Mouse (Mus musculus): Measurements from ENCODE around the gene Rab7.
"Not testable (repeated sequence)": the region's sequence is repeated elsewhere in the genome, so short reads cannot be mapped to it uniquely, and the experiment has no call there.

Rab7 gene

GRCm38 (mm10) chr6:87998358-87998757 lies 46.7 kb downstream of the Rab7 start:
- no peak for DNase-seq (ENCODE audit: low spot score)

- DNase-seq (ENCODE audit: low spot score), result peak; percentile 60
Observed at GRCm38 (mm10) chr6:87997706-87998265, 47.3 kb downstream of the Rab7 start.

- no peak for DNase-seq (ENCODE audit: low spot score)
Observed at GRCm38 (mm10) chr6:87996606-87997005, 48.5 kb downstream of the Rab7 start.

GRCm38 (mm10) chr6:87995519-87995918 lies 49.6 kb downstream of the Rab7 start:
- DNase-seq (ENCODE audit: low spot score), result no peak

GRCm38 (mm10) chr6:87993790-87994571 lies 51.1 kb downstream of the Rab7 start:
- no peak for DNase-seq (ENCODE audit: low spot score)

- no peak for DNase-seq (ENCODE audit: low spot score)
Observed at GRCm38 (mm10) chr6:87992733-87993132, 52.3 kb downstream of the Rab7 start.

- no peak for DNase-seq (ENCODE audit: low spot score)
Observed at GRCm38 (mm10) chr6:87991886-87992285, 53.2 kb downstream of the Rab7 start.

GRCm38 (mm10) chr6:87991216-87991615 lies 53.9 kb downstream of the Rab7 start:
- no peak for DNase-seq (ENCODE audit: low spot score)

- DNase-seq (ENCODE audit: low spot score), result no peak
Observed at GRCm38 (mm10) chr6:87982506-87982905, 62.6 kb downstream of the Rab7 start.

GRCm38 (mm10) chr6:87981547-87982256 lies 63.4 kb downstream of the Rab7 start, which contains the start of gene H1fx:
TSS of gene H1fx (minus strand) at chr6:87981637.
- DNase-seq (ENCODE audit: low spot score), result peak; percentile 77

- DNase-seq (ENCODE audit: low spot score), result no peak
Observed at GRCm38 (mm10) chr6:87981030-87981485, 64.0 kb downstream of the Rab7 start.

- peak; percentile 70 for DNase-seq (ENCODE audit: low spot score)
Observed at GRCm38 (mm10) chr6:87980374-87981029, 64.6 kb downstream of the Rab7 start.

GRCm38 (mm10) chr6:87979728-87980127 lies 65.3 kb downstream of the Rab7 start:
- no peak for DNase-seq (ENCODE audit: low spot score)

- no peak for DNase-seq (ENCODE audit: low spot score)
Observed at GRCm38 (mm10) chr6:87970041-87970440, 75.0 kb downstream of the Rab7 start.

- DNase-seq (ENCODE audit: low spot score), result not testable (repeated sequence)
Observed at GRCm38 (mm10) chr6:87962457-87962856, 82.6 kb downstream of the Rab7 start.

All from ovary, postnatal 10 days (tissue).